ENCODE assay signal across 22 mouse cellular contexts in genomic region chrX:107089131-107089530, GRCm38 (mm10). TPM values are rescaled to one million over a fixed set of nuclear protein-coding genes. Genes with fewer than 3 reads are reported as not detected.
DNase-seq lines count a peak whose midpoint lies in the region; ATAC-seq lines count a peak whose summit lies in the region.
"Had no signal": no experiment of that assay in that cellular context is flagged by ENCODE, and none has a peak within 500 bp of the region (broad histone marks: within the 10 kb centered on the region; RNA-seq: fewer than 3 reads in every experiment).

No protein-coding gene starts in this region.

- H3K4me1 ChIP-seq in forebrain, embryonic 15.5 days = no peaks in the 10 kb centered on the region
- H3K4me1 ChIP-seq: heart, embryonic 10.5 days; lung, embryonic 15.5 days; neural tube, embryonic 15.5 days had no signal

- 85% methylated on average over 5 of the region's 5 CpGs for WGBS in forebrain, embryonic 15.5 days

- H3K36me3 ChIP-seq in forebrain, embryonic 15.5 days = no peaks in the 10 kb centered on the region
- H3K36me3 ChIP-seq: heart, embryonic 10.5 days; lung, embryonic 15.5 days; neural tube, embryonic 15.5 days had no signal

- DNase-seq in thymus, postnatal 25 days = peak; percentile 42
- DNase-seq in thymus, postnatal 10 days (ENCODE audit: low spot score in 2 of 2) = no peak
- peak; percentile 69 for DNase-seq in T-cell, adult 2 months (ENCODE audit: low spot score)
- no peak for DNase-seq in heart, adult 8-10 months (ENCODE audit: low spot score)
- no peak for DNase-seq in right cerebral cortex, postnatal 25 days
- DNase-seq: cerebellum, adult 18-20 months; embryo, embryonic 11 days; gastrocnemius, postnatal 10 days; heart, postnatal 4 days; layer of hippocampus, postnatal 36 days; left cerebral cortex, postnatal 4 days; retina, postnatal 1 day; thymus, adult 18-20 months had no signal

- H3K27me3 ChIP-seq in forebrain, embryonic 15.5 days = no peaks in the 10 kb centered on the region
- H3K27me3 ChIP-seq: lung, embryonic 15.5 days; neural tube, embryonic 15.5 days had no signal

- ATAC-seq in megakaryocyte progenitor cell, adult 5-6 weeks (replicated peaks; ENCODE audit: poor library complexity) = peak; percentile 80
- ATAC-seq in forebrain, embryonic 15.5 days (replicated peaks) = no peak
- ATAC-seq: forebrain, embryonic 14.5 days had no signal

- H3K4me3 ChIP-seq in forebrain, embryonic 15.5 days = no peak overlapping the region
- H3K4me3 ChIP-seq: heart, embryonic 10.5 days; lung, embryonic 15.5 days; neural tube, embryonic 15.5 days had no signal

- H3K4me2 ChIP-seq in forebrain, embryonic 15.5 days (replicated peaks) = no peak overlapping the region
- H3K4me2 ChIP-seq: liver, embryonic 11.5 days; lung, embryonic 15.5 days; neural tube, embryonic 15.5 days had no signal

- H3K9me3 ChIP-seq in forebrain, embryonic 15.5 days = no peaks in the 10 kb centered on the region
- H3K9me3 ChIP-seq: heart, embryonic 10.5 days; lung, embryonic 15.5 days; neural tube, embryonic 15.5 days had no signal

- no peak overlapping the region for H3K27ac ChIP-seq in forebrain, embryonic 15.5 days (replicated peaks)
- H3K27ac ChIP-seq: heart, embryonic 10.5 days; lung, embryonic 15.5 days; neural tube, embryonic 15.5 days had no signal

- no peak overlapping the region for H3K9ac ChIP-seq in forebrain, embryonic 15.5 days (replicated peaks)
- H3K9ac ChIP-seq: lung, embryonic 15.5 days; neural tube, embryonic 15.5 days had no signal

RNA-seq across cellular contexts. Expression of gene P2ry10, which starts 0.8 kb away (rescaled TPM):
- 1.5 and 1.7 TPM in 2 replicates for total RNA-seq in megakaryocyte progenitor cell, adult 5-6 weeks (2015)
- total RNA-seq in megakaryocyte progenitor cell, adult 5-6 weeks (2017) = 0.62 and 1.3 TPM in 2 replicates
- not detected in 2 replicates for polyA plus RNA-seq in forebrain, embryonic 15.5 days (2015; fragmentation: Nextera tagmentation; extraction: Ambion mirVana)
- total RNA-seq in heart, adult 8-10 months (2022) = under 1 TPM in 3 of 4 experiments, not detected in 1; 0.17 to 0.25 (median 0.19) TPM
- total RNA-seq: heart, postnatal 4 days; layer of hippocampus, postnatal 36 days; left cerebral cortex, postnatal 4 days had no signal
- polyA plus RNA-seq: forebrain, embryonic 14.5 days; heart, embryonic 10.5 days; intestine, embryonic 14.5 days; kidney, embryonic 14.5 days had no signal

RNA-seq across cellular contexts. Expression of gene P2ry10b, which starts 59.6 kb away (rescaled TPM):
- total RNA-seq in megakaryocyte progenitor cell, adult 5-6 weeks (2015) = 0.29 and 0.44 TPM in 2 replicates
- 0.08 and 0.20 TPM in 2 replicates for total RNA-seq in megakaryocyte progenitor cell, adult 5-6 weeks (2017)
- polyA plus RNA-seq in forebrain, embryonic 15.5 days (2015; fragmentation: Nextera tagmentation; extraction: Ambion mirVana) = 0.31 and 0.92 TPM in 2 replicates
- 1 to 10 TPM in 1 of 4 experiments, under 1 TPM in 3; 0.41 to 1.0 (median 0.89) TPM for total RNA-seq in heart, adult 8-10 months (2022)

Comparison
In these comparisons a context has a peak if more than half of its experiments do, and no peak if none do; other contexts are left out.
1. DNase-seq: peak in thymus, postnatal 25 days (single experiment) and T-cell, adult 2 months (single experiment); none in thymus, postnatal 10 days (0 of 2), heart, adult 8-10 months (single experiment) and right cerebral cortex, postnatal 25 days (single experiment).